Mouse (Mus musculus): ENCODE measurements around the gene Prim1.

Gene Prim1

GRCm38 (mm10) chr10:128015068-128015934, at the start of gene Prim1:
Gene Prim1 (plus strand): TSS chr10:128015168.
- WGBS = 4% methylated on average over 31 of the region's 31 CpGs

- WGBS = 98% methylated on average over 6 of the region's 6 CpGs
These were observed 48.5 kb upstream of the Prim1 start for GRCm38 (mm10) chr10:127966506-127966905.

- WGBS = 87% methylated on average over 4 of the region's 4 CpGs
These were observed 45.1 kb upstream of the Prim1 start for GRCm38 (mm10) chr10:127969820-127970219.

GRCm38 (mm10) chr10:127970359-127970831, 44.6 kb upstream of the Prim1 start:
- 57% methylated on average over 3 of the region's 3 CpGs for WGBS

- WGBS = 68% methylated on average over 3 of the region's 3 CpGs
These were observed 43.8 kb upstream of the Prim1 start for GRCm38 (mm10) chr10:127971135-127971534.

- 87% methylated on average over 3 of the region's 3 CpGs for WGBS
These were observed 40.9 kb upstream of the Prim1 start for GRCm38 (mm10) chr10:127974062-127974461.

GRCm38 (mm10) chr10:127975503-127975902, 39.5 kb upstream of the Prim1 start:
- WGBS = 48% methylated on average over 1 of the region's 1 CpGs

GRCm38 (mm10) chr10:127984650-127985049, 30.3 kb upstream of the Prim1 start:
- WGBS = 38% methylated on average over 5 of the region's 5 CpGs

GRCm38 (mm10) chr10:127985601-127986000, 29.4 kb upstream of the Prim1 start:
- WGBS = 49% methylated on average over 8 of the region's 8 CpGs

GRCm38 (mm10) chr10:127996690-127997089, 18.3 kb upstream of the Prim1 start:
- 86% methylated on average over 3 of the region's 3 CpGs for WGBS

- WGBS = 98% methylated on average over 1 of the region's 1 CpGs
These were observed 16.7 kb upstream of the Prim1 start for GRCm38 (mm10) chr10:127998260-127998659.

- 83% methylated on average over 3 of the region's 3 CpGs for WGBS
These were observed 11.6 kb upstream of the Prim1 start for GRCm38 (mm10) chr10:128003281-128003801.

GRCm38 (mm10) chr10:128004918-128005317, 10.1 kb upstream of the Prim1 start:
- 90% methylated on average over 10 of the region's 10 CpGs for WGBS

- 91% methylated on average over 8 of the region's 8 CpGs for WGBS
These were observed 9.5 kb upstream of the Prim1 start for GRCm38 (mm10) chr10:128005479-128005878.

- WGBS = 91% methylated on average over 1 of the region's 1 CpGs
These were observed 7.5 kb upstream of the Prim1 start, which contains the start of gene Hsd17b6 for GRCm38 (mm10) chr10:128007446-128007845. Gene Hsd17b6 (minus strand): TSS chr10:128007611.

GRCm38 (mm10) chr10:128008207-128008889, 6.6 kb upstream of the Prim1 start:
- 2% methylated on average over 4 of the region's 4 CpGs for WGBS

GRCm38 (mm10) chr10:128009735-128010134, 5.2 kb upstream of the Prim1 start:
- 82% methylated on average over 5 of the region's 5 CpGs for WGBS

GRCm38 (mm10) chr10:128022196-128022595, 7.2 kb downstream of the Prim1 start:
- WGBS = over 99% methylated on average over 5 of the region's 5 CpGs

GRCm38 (mm10) chr10:128023496-128023895, 8.5 kb downstream of the Prim1 start:
- WGBS = 97% methylated on average over 10 of the region's 10 CpGs

- WGBS = 92% methylated on average over 7 of the region's 7 CpGs
These were observed 15.0 kb downstream of the Prim1 start for GRCm38 (mm10) chr10:128029931-128030330.

GRCm38 (mm10) chr10:128030860-128031259, 15.9 kb downstream of the Prim1 start:
- WGBS = 59% methylated on average over 2 of the region's 2 CpGs

- 4% methylated on average over 10 of the region's 10 CpGs for WGBS
These were observed 21.9 kb downstream of the Prim1 start for GRCm38 (mm10) chr10:128036746-128037425.
